Mouse (Mus musculus): ENCODE data around the gene Sdhaf4. TPM values are rescaled to one million over a fixed set of nuclear protein-coding genes. Genes with fewer than 3 reads are reported as not detected.
"Not testable (repeated sequence)": the region's sequence is repeated elsewhere in the genome, so short reads cannot be mapped to it uniquely, and the experiment has no call there.

The Sdhaf4 gene
- polyA plus RNA-seq (2012; rRNA removed), result 9.3 and 10.4 TPM in 2 replicates

GRCm38 (mm10) chr1:24005070-24005804 lies at the start of gene Sdhaf4:
Gene Sdhaf4, minus strand, starts transcription at chr1:24005656.
- under 1% methylated on average over 47 of the region's 47 CpGs for WGBS

GRCm38 (mm10) chr1:24046730-24047510 lies 41.5 kb upstream of the Sdhaf4 start:
- no peak for DNase-seq (ENCODE audit: low read depth, low spot score)
- WGBS, result 80% methylated on average over 6 of the region's 6 CpGs

More at GRCm38 (mm10) chr1:24005070-24005804, at the start of gene Sdhaf4:
- DNase-seq (ENCODE audit: low read depth, low spot score), result peak; percentile 90

- DNase-seq (ENCODE audit: low read depth, low spot score), result no peak
- 87% methylated on average over 5 of the region's 5 CpGs for WGBS
Measured at GRCm38 (mm10) chr1:24045627-24046026, 40.2 kb upstream of the Sdhaf4 start.

GRCm38 (mm10) chr1:24043007-24043406 lies 37.6 kb upstream of the Sdhaf4 start:
- no peak for DNase-seq (ENCODE audit: low read depth, low spot score)
- 87% methylated on average over 5 of the region's 5 CpGs for WGBS

GRCm38 (mm10) chr1:24033759-24034423 lies 28.4 kb upstream of the Sdhaf4 start:
- 63% methylated on average over 2 of the region's 2 CpGs for WGBS
- DNase-seq (ENCODE audit: low read depth, low spot score), result no peak

- 93% methylated on average over 6 of the region's 6 CpGs for WGBS
Measured at GRCm38 (mm10) chr1:24010821-24011220, 5.4 kb upstream of the Sdhaf4 start.

GRCm38 (mm10) chr1:24010016-24010415 lies 4.6 kb upstream of the Sdhaf4 start:
- 89% methylated on average over 6 of the region's 6 CpGs for WGBS
- DNase-seq (ENCODE audit: low read depth, low spot score), result no peak

More at GRCm38 (mm10) chr1:24010821-24011220, 5.4 kb upstream of the Sdhaf4 start:
- no peak for DNase-seq (ENCODE audit: low read depth, low spot score)

GRCm38 (mm10) chr1:24007621-24008020 lies 2.2 kb upstream of the Sdhaf4 start:
- WGBS, result 86% methylated on average over 8 of the region's 8 CpGs
- no peak for DNase-seq (ENCODE audit: low read depth, low spot score)

- WGBS, result 95% methylated on average over 5 of the region's 5 CpGs
- DNase-seq (ENCODE audit: low read depth, low spot score), result no peak
Measured at GRCm38 (mm10) chr1:23999318-23999717, 6.1 kb downstream of the Sdhaf4 start.

- 95% methylated on average over 7 of the region's 7 CpGs for WGBS
- no peak for DNase-seq (ENCODE audit: low read depth, low spot score)
Measured at GRCm38 (mm10) chr1:23998866-23999265, 6.6 kb downstream of the Sdhaf4 start.

GRCm38 (mm10) chr1:23998120-23998810 lies 7.2 kb downstream of the Sdhaf4 start:
- no peak for DNase-seq (ENCODE audit: low read depth, low spot score)
- WGBS, result 93% methylated on average over 7 of the region's 7 CpGs

- 93% methylated on average over 3 of the region's 3 CpGs for WGBS
- no peak for DNase-seq (ENCODE audit: low read depth, low spot score)
Measured at GRCm38 (mm10) chr1:23997493-23997892, 8.0 kb downstream of the Sdhaf4 start.

- WGBS, result 94% methylated on average over 4 of the region's 4 CpGs
- no peak for DNase-seq (ENCODE audit: low read depth, low spot score)
Measured at GRCm38 (mm10) chr1:23995420-23995819, 10.0 kb downstream of the Sdhaf4 start.

GRCm38 (mm10) chr1:23983118-23983517 lies 22.3 kb downstream of the Sdhaf4 start:
- 82% methylated on average over 3 of the region's 3 CpGs for WGBS
- no peak for DNase-seq (ENCODE audit: low read depth, low spot score)

- 84% methylated on average over 6 of the region's 6 CpGs for WGBS
- no peak for DNase-seq (ENCODE audit: low read depth, low spot score)
Measured at GRCm38 (mm10) chr1:23978281-23978680, 27.2 kb downstream of the Sdhaf4 start.

GRCm38 (mm10) chr1:23971159-23971558 lies 34.3 kb downstream of the Sdhaf4 start:
- 91% methylated on average over 4 of the region's 4 CpGs for WGBS

GRCm38 (mm10) chr1:23968027-23968725 lies 37.3 kb downstream of the Sdhaf4 start:
- DNase-seq (ENCODE audit: low read depth, low spot score), result no peak
- WGBS, result 81% methylated on average over 9 of the region's 9 CpGs

More at GRCm38 (mm10) chr1:23971159-23971558, 34.3 kb downstream of the Sdhaf4 start:
- DNase-seq (ENCODE audit: low read depth, low spot score), result not testable (repeated sequence)

GRCm38 (mm10) chr1:23966226-23966625 lies 39.2 kb downstream of the Sdhaf4 start:
- WGBS, result 45% methylated on average over 1 of the region's 1 CpGs
- DNase-seq (ENCODE audit: low read depth, low spot score), result no peak

- DNase-seq (ENCODE audit: low read depth, low spot score), result no peak
- WGBS, result 26% methylated on average over 6 of the region's 6 CpGs
Measured at GRCm38 (mm10) chr1:23959415-23959732, 46.1 kb downstream of the Sdhaf4 start.
